Mouse (Mus musculus) gastrocnemius, postnatal 36 days (tissue): Measurements from ENCODE around the gene Tln2. TPM values are rescaled to one million over a fixed set of nuclear protein-coding genes. Genes with fewer than 3 reads are reported as not detected.

Experiments used
- DNase-seq, 2 experiments: peaks; one replicate each; pipeline ENCODE4 v3.0.0; 2022
- intact Hi-C: fragments of 180-260 bp; cut with DNase I; formaldehyde crosslinking; loops from one replicate; pipeline ENCODE4 v1.15.1; 2025
- long read RNA-seq, 2 experiments: library from polyadenylated mRNA; stranded (forward); transcript quantifications; one replicate each; pipeline ENCODE4 v2.0.0; 2021
- total RNA-seq, 2 experiments: library from RNA; stranded (reverse); gene quantifications; 2 replicates each; pipeline ENCODE4 v1.2.3; 2021

The Tln2 gene
- total RNA-seq = 10 to 100 TPM; 88.5 to 96.5 TPM
- long read RNA-seq, experiment 1, partial matches to known transcripts = 9 of 23 reads
- long read RNA-seq, experiment 1, other reads (novel, unspliced or antisense) = 13 of 23 reads
- long read RNA-seq, experiment 2, partial matches to known transcripts = 10 of 21 reads
- long read RNA-seq, experiment 2, other reads (novel, unspliced or antisense) = 11 of 21 reads

- DNase-seq = no peak
- intact Hi-C loops = no loop called here
These were observed at the start of gene Tln2 for GRCm38 (mm10) chr9:67559603-67560002. TSS of gene Tln2 (minus strand) at chr9:67559703.

- DNase-seq = no peak
- intact Hi-C loops = no loop called here
These were observed 49.7 kb upstream of the Tln2 start for GRCm38 (mm10) chr9:67609226-67609625.

GRCm38 (mm10) chr9:67607786-67608366 lies 48.4 kb upstream of the Tln2 start:
- DNase-seq = no peak
- intact Hi-C loops = no loop called here

GRCm38 (mm10) chr9:67607268-67607667 lies 47.8 kb upstream of the Tln2 start:
- intact Hi-C loops = no loop called here
- no peak for DNase-seq

DNA sequence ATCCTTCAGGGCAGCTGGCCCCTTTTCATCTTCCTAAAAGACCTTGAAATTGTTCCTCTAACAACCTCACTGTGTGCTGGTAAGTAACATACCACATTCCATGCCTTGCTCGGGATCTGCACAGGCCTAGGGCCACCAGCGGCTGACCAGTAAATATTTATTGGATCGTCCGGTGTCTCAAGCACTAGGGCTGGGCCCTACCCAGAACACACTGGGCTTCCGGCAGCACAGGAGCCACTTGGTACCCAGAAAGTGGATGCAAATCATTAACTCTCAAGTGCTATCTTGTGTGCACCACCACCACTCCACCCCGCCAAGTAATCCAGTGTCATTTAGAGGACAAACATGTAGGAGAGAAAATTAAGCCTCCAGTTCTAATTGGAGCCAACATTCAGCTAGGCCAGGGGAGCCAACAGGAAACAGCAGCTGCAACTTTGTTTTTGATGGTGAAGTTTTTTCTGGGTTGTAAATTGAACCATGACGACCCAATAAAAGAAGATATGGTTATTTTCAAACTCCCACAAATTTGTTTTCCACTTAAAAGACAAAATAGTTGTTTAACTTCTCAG lies 46.4 kb upstream of the Tln2 start:
- intact Hi-C loops = no loop called here
- DNase-seq = no peak

GRCm38 (mm10) chr9:67604940-67605339 lies 45.4 kb upstream of the Tln2 start:
- intact Hi-C loops = no loop called here
- no peak for DNase-seq

DNA sequence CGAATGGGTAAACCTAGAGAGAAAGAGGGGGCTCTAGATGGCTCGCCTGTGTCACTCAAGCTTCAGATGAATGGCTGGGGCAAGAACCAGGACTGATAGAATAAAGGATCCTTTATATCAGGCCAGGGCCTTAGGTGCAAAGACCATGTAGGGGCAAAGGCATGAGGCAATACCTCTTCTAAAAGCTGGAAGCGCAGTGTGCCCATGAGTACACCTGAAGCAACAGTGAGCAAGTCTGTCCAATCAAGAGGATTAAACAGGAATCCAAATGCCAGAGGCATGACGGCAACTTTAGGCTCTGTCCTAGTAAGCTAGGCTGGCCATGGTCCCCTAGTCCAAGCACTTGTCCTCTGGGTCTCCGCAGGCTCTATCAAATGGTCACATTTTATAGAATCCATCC lies 42.8 kb upstream of the Tln2 start:
- DNase-seq = no peak
- intact Hi-C loops = no loop called here

GRCm38 (mm10) chr9:67595221-67595620 lies 35.7 kb upstream of the Tln2 start:
- intact Hi-C loops = no loop called here
- no peak for DNase-seq

GRCm38 (mm10) chr9:67593469-67594141 lies 34.1 kb upstream of the Tln2 start:
- DNase-seq = no peak
- intact Hi-C loops = no loop called here

GRCm38 (mm10) chr9:67592726-67593125 lies 33.2 kb upstream of the Tln2 start:
- intact Hi-C loops = no loop called here

GRCm38 (mm10) chr9:67587111-67587510 lies 27.6 kb upstream of the Tln2 start:
- DNase-seq = no peak
- intact Hi-C loops = no loop called here

More at GRCm38 (mm10) chr9:67592726-67593125, 33.2 kb upstream of the Tln2 start:
- DNase-seq = no peak

DNA sequence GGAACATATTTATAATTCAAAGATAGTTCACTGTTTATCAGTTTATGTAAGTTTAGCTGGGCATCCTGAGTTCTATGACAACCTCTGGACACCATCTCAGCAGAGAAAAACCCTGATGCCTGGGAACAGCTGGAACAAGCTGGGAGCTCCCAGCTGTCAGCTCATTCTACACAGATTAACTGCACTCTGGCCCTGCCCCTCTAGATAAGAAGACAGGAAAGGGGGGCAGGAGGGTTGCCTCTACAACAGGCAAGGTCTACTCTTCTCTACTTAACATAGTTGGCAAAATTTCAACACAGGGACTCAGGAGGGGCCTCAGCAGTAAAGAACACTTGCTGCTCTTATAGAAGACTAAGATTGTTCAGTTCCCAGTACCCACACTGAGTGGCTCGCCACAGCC lies 27.0 kb upstream of the Tln2 start:
- intact Hi-C loops = no loop called here
- DNase-seq = no peak

- intact Hi-C loops = loop anchor here (5.0 kb wide), 1 partner anchor 47 kb away; no protein-coding TSS in a partner anchor
- peak; percentile 59 to 70 for DNase-seq
These were observed 25.4 kb upstream of the Tln2 start for GRCm38 (mm10) chr9:67584871-67585270.

DNA sequence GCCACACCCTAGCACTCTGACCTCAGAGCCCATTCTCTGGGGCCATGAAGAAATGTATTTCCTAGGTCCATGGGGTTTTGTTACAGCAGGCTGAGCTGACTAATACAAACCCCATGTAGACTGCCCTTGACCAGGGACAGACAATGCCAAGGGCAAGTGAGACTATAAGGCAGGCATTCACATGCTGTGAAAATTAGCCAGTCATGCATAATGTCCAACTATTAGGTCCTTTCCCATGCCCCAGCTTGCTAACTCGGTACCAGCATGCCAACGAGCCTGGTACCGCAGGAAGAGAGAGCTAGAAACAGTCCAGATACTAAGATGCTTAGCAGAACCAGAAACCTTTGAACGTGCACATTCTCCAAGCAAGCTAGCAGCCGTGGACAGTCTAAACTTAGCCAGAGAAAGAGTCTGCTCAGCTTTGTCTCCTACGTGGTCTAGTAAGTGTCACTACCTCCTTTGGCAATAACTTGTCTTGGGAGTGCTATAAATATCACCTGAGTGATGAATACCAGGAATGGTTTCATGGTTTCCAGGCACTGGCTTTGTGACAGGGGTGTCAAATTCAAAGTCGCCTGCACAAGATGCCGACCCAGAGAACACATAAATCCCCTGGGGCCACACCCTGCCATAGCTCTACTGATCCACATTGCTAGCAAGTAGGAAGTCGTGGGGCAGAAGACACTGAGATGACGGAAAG lies 22.2 kb upstream of the Tln2 start:
- peak in 1 of 2 experiments; percentile 44 for DNase-seq
- intact Hi-C loops = loop anchor here (5.0 kb wide), 1 partner anchor 51 kb away; no protein-coding TSS in a partner anchor

DNA sequence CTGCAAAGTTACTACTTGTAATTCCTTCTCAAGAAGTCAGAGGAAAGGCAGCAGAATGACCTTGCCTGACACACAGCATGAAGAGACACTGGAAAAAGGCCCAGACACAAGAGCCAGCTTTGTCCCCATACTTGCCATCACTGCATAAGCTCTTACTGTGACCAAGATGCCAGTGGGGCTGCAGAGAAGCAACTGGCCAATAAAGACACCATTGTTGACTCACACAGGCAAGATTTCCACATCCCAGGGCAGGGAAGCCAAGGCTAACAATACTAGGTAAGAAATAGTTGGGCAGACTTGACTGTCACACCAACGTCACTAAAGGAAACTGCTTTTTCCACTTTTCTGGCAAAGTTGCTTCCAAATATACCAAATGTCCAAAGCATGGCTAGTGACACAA lies 20.0 kb upstream of the Tln2 start:
- intact Hi-C loops = no loop called here
- DNase-seq = no peak

DNA sequence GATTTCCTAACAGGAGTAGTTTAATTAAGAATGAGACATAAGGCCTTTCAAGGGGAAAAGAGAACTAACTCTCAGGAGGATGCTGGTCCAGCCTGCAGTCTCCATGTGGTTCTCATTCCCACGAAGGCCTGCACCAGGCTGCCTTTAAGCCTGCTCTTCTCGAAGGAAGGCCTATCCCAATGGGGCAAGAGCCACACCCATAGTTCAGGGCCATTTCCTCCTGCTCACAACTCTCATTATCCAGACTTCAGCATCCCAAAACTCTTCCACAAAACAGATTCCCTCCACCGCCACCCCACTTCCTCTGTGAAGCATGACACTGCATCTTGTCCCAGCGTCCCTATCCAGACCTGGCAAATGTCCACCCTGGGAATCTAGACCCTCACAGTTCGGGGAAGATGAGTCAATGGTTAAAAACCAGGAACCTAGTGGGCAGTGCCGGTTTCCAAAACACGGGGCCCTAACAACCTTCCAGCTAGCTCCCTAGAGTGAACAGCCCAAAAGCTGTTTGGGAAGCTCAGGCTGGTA lies 15.3 kb upstream of the Tln2 start:
- DNase-seq = peak in 1 of 2 experiments; percentile 34
- intact Hi-C loops = no loop called here

- intact Hi-C loops = no loop called here
These were observed 14.1 kb upstream of the Tln2 start for GRCm38 (mm10) chr9:67573683-67573979.

DNA sequence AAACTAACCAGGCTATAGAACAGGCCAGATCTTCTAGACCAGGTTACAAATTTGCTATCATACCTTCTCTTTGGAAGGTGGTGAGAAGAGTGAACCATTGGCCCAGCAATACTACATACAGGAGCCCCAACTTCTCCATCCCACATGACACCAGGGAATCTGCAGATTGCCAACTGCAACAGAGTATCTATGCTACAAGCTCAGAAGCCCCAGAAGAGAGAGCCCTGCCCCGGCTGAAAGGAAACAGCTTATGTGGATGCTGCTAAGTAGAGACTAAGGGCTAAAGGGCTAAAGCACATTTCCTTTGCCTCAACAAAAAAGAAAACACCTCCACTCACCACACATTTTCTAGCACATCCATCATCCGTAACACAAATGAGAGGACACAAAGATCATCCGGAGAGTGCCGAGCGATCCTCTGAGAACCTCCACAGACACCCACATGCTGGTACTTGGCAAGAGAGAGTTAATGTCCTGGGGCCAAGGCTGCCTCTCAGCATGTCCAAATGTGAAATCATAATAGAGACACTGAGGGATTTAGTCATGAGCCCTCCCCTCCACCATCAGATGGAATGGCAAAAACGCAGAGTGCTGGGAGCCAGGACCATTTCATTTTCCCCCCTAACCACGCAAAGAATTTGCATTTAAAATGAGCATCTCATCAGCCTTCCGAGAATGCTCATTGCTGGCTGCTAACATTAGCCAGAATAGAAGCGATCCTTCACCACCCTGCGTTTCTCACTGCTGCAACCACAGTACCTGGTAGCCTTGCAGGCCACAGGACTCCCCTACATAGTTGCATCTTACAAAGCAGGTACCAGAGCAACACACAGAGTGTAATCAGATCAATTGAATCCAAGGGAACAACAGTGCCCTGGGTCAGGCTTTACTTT lies 13.5 kb upstream of the Tln2 start:
- no peak for DNase-seq
- intact Hi-C loops = no loop called here

More at GRCm38 (mm10) chr9:67573683-67573979, 14.1 kb upstream of the Tln2 start:
- no peak for DNase-seq

DNA sequence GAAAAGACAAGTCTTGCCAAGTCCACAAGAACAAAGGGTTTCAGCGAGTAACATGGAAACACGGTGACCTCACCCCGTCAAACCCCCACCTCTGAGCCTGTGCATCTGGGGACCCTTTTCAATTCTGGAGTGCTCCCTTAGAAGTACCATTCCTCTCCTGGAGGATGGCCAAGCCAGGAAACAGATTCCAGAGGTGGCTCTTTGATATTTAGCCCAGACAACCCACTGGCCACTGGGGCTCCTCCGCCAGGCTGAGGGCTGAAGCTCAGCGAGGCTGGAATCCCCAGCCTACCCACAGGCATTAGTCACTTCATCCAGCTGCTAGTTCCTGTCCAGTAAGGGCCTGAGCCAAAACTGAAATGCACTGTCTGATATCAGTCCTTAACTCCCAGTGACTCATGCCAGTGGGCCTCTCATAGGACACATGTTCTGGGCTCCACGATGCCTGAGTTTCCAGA lies 6.3 kb upstream of the Tln2 start:
- intact Hi-C loops = no loop called here
- peak in 1 of 2 experiments; percentile 48 for DNase-seq
